Mouse (Mus musculus): ENCODE results near the gene Gphn.

Gene Gphn

GRCm38 (mm10) chr12:78225707-78226518 is at the start of gene Gphn:
Gene Gphn, plus strand, starts transcription at chr12:78226379.
- peak; percentile 93 for DNase-seq

GRCm38 (mm10) chr12:78181452-78181851 is 44.7 kb upstream of the Gphn start:
- DNase-seq, result no peak

- no peak for DNase-seq
Observed at GRCm38 (mm10) chr12:78193942-78194341, 32.2 kb upstream of the Gphn start, which contains the start of gene Gm6657. Gene Gm6657, plus strand, starts transcription at chr12:78194242.

- no peak for DNase-seq
Observed at GRCm38 (mm10) chr12:78195368-78195767, 30.8 kb upstream of the Gphn start.

- no peak for DNase-seq
Observed at GRCm38 (mm10) chr12:78203646-78204045, 22.5 kb upstream of the Gphn start.

- DNase-seq, result peak; percentile 58
Observed at GRCm38 (mm10) chr12:78205915-78206570, 20.1 kb upstream of the Gphn start.

- DNase-seq, result no peak
Observed at GRCm38 (mm10) chr12:78206571-78206960, 19.6 kb upstream of the Gphn start.

- DNase-seq, result no peak
Observed at GRCm38 (mm10) chr12:78209856-78210255, 16.3 kb upstream of the Gphn start.

- no peak for DNase-seq
Observed at GRCm38 (mm10) chr12:78215490-78215889, 10.7 kb upstream of the Gphn start.

GRCm38 (mm10) chr12:78219191-78219825 is 6.9 kb upstream of the Gphn start:
- DNase-seq, result no peak

GRCm38 (mm10) chr12:78226519-78226875 is 318 bp downstream of the Gphn start:
- DNase-seq, result peak; percentile 93

- peak; percentile 57 for DNase-seq
Observed at GRCm38 (mm10) chr12:78227021-78227932, 1.1 kb downstream of the Gphn start.

GRCm38 (mm10) chr12:78228139-78228538 is 2.0 kb downstream of the Gphn start:
- DNase-seq, result no peak

- no peak for DNase-seq
Observed at GRCm38 (mm10) chr12:78232560-78232959, 6.4 kb downstream of the Gphn start.

- DNase-seq, result no peak
Observed at GRCm38 (mm10) chr12:78248366-78248765, 22.2 kb downstream of the Gphn start.

- DNase-seq, result no peak
Observed at GRCm38 (mm10) chr12:78249151-78249550, 23.0 kb downstream of the Gphn start.

GRCm38 (mm10) chr12:78277386-78277785 is 51.2 kb downstream of the Gphn start:
- no peak for DNase-seq

- no peak for DNase-seq
Observed at GRCm38 (mm10) chr12:78290384-78290783, 64.2 kb downstream of the Gphn start.

- no peak for DNase-seq
Observed at GRCm38 (mm10) chr12:78298824-78299398, 72.7 kb downstream of the Gphn start.

GRCm38 (mm10) chr12:78315106-78315505 is 88.9 kb downstream of the Gphn start:
- DNase-seq, result no peak

GRCm38 (mm10) chr12:78327946-78328345 is 101.8 kb downstream of the Gphn start:
- DNase-seq, result no peak

- peak; percentile 73 for DNase-seq
Observed at GRCm38 (mm10) chr12:78332107-78332506, 105.9 kb downstream of the Gphn start.
